Mouse (Mus musculus) hindbrain, embryonic 14.5 days (tissue): ENCODE measurements at regions not wholly inside any gene's neighbourhood (a gene's known extent, or its start where the extent isn't known, plus 50 kb on each side); places are given as distances from the start of the nearest gene placed in this dataset.

Experiments
- ATAC-seq: fragments of 200-750 bp; cut with Nextera tagmentation; 2 replicates; pipeline ENCODE4 v1.8.0; 2017; ENCODE audit warnings: moderate number of reproducible peaks, mild to moderate bottlenecking, moderate TSS enrichment, moderate library complexity; ENCODE audit not compliant: low FRiP score
- DNase-seq: peaks from one replicate; pipeline ENCODE4 v3.0.0-alpha.2; 2015; ENCODE audit warnings: low spot score
- H3K27ac ChIP-seq: fragments of 300-500 bp; sonication (generic); 2 replicates; pipeline ENCODE4 v1.5.1; 2014; ENCODE audit warnings: mild to moderate bottlenecking, moderate library complexity
- H3K27me3 ChIP-seq: fragments of 300-500 bp; sonication (generic); 2 replicates; pipeline ENCODE4 v1.6.1; 2014; ENCODE audit warnings: mild to moderate bottlenecking, low read length, mixed read lengths; ENCODE audit not compliant: control insufficient read depth, insufficient read depth
- H3K36me3 ChIP-seq: fragments of 300-500 bp; sonication (generic); replicated peaks from 2 replicates; pipeline ENCODE4 v1.6.1; 2014; ENCODE audit not compliant: control insufficient read depth, insufficient read depth
- H3K4me1 ChIP-seq: fragments of 300-500 bp; sonication (generic); replicated peaks from 2 replicates; pipeline ENCODE4 v1.6.1; 2014; ENCODE audit warnings: antibody characterized with exemption, low read length, mixed read lengths; ENCODE audit not compliant: control insufficient read depth, insufficient read depth
- H3K4me2 ChIP-seq: fragments of 300-500 bp; sonication (generic); replicated peaks from 2 replicates; pipeline ENCODE4 v1.6.1; 2014; ENCODE audit warnings: mild to moderate bottlenecking, moderate library complexity
- H3K4me3 ChIP-seq: fragments of 300-500 bp; sonication (generic); replicated peaks from 2 replicates; pipeline ENCODE4 v1.5.1; 2014; ENCODE audit warnings: mild to moderate bottlenecking, low read length
- H3K9ac ChIP-seq: fragments of 300-500 bp; sonication (generic); 2 replicates; pipeline ENCODE4 v1.6.1; 2014
- H3K9me3 ChIP-seq: fragments of 300-500 bp; sonication (generic); 2 replicates; pipeline ENCODE4 v1.6.1; 2016; ENCODE audit warnings: low read length; ENCODE audit not compliant: control insufficient read depth
- WGBS: fragments of 180-500 bp; shearing (Covaris S2); extraction: QIAGEN DNeasy Blood & Tissue Kit; methylation state at CpG from one replicate; pipeline ENCODE4 v1.1.7; 2014; 5-methylcytosine and 5-hydroxymethylcytosine counted together

- no peak overlapping the region for H3K9ac ChIP-seq
- no peak overlapping the region for H3K27ac ChIP-seq
- no peaks in the 10 kb centered on the region for H3K9me3 ChIP-seq
- peaks cover 4% of the 10 kb centered on the region; the same call in 1 of the 2 replicates for H3K4me1 ChIP-seq
- no peak overlapping the region for H3K4me2 ChIP-seq
- no peaks in the 10 kb centered on the region for H3K27me3 ChIP-seq
- WGBS = 65% methylated on average over 4 of the region's 4 CpGs
- H3K4me3 ChIP-seq = no peak overlapping the region
- ATAC-seq (no peak), DNase-seq (no peak)
- no peaks in the 10 kb centered on the region for H3K36me3 ChIP-seq
Measured at GRCm38 (mm10) chr13:26865930-26866555, 96.1 kb upstream of the Hdgfl1 start.

GRCm38 (mm10) chr13:26867794-26868193 is 97.8 kb upstream of the Hdgfl1 start:
- Histone ChIP-seq H3K27me3 (no peaks in the 10 kb centered on the region), H3K27ac (no peak overlapping the region), H3K4me2 (no peak overlapping the region), H3K4me1 (peaks cover 4% of the 10 kb centered on the region; the same call in 1 of the 2 replicates), H3K4me3 (no peak overlapping the region), H3K9ac (no peak overlapping the region), H3K36me3 (no peaks in the 10 kb centered on the region), H3K9me3 (no peaks in the 10 kb centered on the region)
- DNase-seq (no peak), ATAC-seq (no peak)
- 73% methylated on average over 3 of the region's 3 CpGs for WGBS

GRCm38 (mm10) chr13:26916477-26916876 is 140.9 kb upstream of the Prl start:
- ATAC-seq (no peak), DNase-seq (no peak)
- Histone ChIP-seq H3K9me3 (no peaks in the 10 kb centered on the region), H3K27ac (no peak overlapping the region), H3K9ac (no peak overlapping the region), H3K27me3 (no peaks in the 10 kb centered on the region), H3K4me2 (no peak overlapping the region), H3K4me3 (no peak overlapping the region), H3K36me3 (no peaks in the 10 kb centered on the region), H3K4me1 (no peaks in the 10 kb centered on the region)
- WGBS = 78% methylated on average over 7 of the region's 7 CpGs

- H3K27ac ChIP-seq = peak overlapping the region; percentile 63
- peaks cover 8% of the 10 kb centered on the region for H3K4me1 ChIP-seq
- H3K4me3 ChIP-seq = no peak overlapping the region
- peak; percentile 88 for ATAC-seq
- no peak overlapping the region for H3K9ac ChIP-seq
- peak; percentile 42 for DNase-seq
- no peaks in the 10 kb centered on the region for H3K36me3 ChIP-seq
- H3K4me2 ChIP-seq = no peak overlapping the region
- WGBS = 6% methylated on average over 4 of the region's 4 CpGs
- no peaks in the 10 kb centered on the region for H3K9me3 ChIP-seq
- H3K27me3 ChIP-seq = no peaks in the 10 kb centered on the region
Measured at GRCm38 (mm10) chr13:26932695-26933438, 124.5 kb upstream of the Prl start.

- no peak for ATAC-seq
- H3K4me1 ChIP-seq = peaks cover 8% of the 10 kb centered on the region
- no peak overlapping the region for H3K9ac ChIP-seq
- WGBS = 40% methylated on average over 5 of the region's 5 CpGs
- no peaks in the 10 kb centered on the region for H3K9me3 ChIP-seq
- H3K4me2 ChIP-seq = no peak overlapping the region
- no peak for DNase-seq
- no peaks in the 10 kb centered on the region for H3K36me3 ChIP-seq
- no peak overlapping the region for H3K4me3 ChIP-seq
- no peak overlapping the region for H3K27ac ChIP-seq
- no peaks in the 10 kb centered on the region for H3K27me3 ChIP-seq
Measured at GRCm38 (mm10) chr13:26933838-26934237, 123.5 kb upstream of the Prl start.

- Histone ChIP-seq H3K4me1 (no peaks in the 10 kb centered on the region), H3K4me2 (no peak overlapping the region), H3K4me3 (no peak overlapping the region), H3K36me3 (no peaks in the 10 kb centered on the region), H3K27me3 (no peaks in the 10 kb centered on the region), H3K9me3 (no peaks in the 10 kb centered on the region), H3K9ac (no peak overlapping the region), H3K27ac (no peak overlapping the region)
- no peak for ATAC-seq
- DNase-seq = no peak
Measured at GRCm38 (mm10) chr13:26940436-26940835, 116.9 kb upstream of the Prl start.

GRCm38 (mm10) chr13:26944487-26944886 is 112.9 kb upstream of the Prl start:
- H3K27me3 ChIP-seq = no peaks in the 10 kb centered on the region
- H3K4me3 ChIP-seq = no peak overlapping the region
- DNase-seq (no peak), ATAC-seq (no peak)
- WGBS = 78% methylated on average over 3 of the region's 3 CpGs
- no peak overlapping the region for H3K27ac ChIP-seq
- H3K4me2 ChIP-seq = no peak overlapping the region
- no peaks in the 10 kb centered on the region for H3K36me3 ChIP-seq
- no peak overlapping the region for H3K9ac ChIP-seq
- H3K9me3 ChIP-seq = no peaks in the 10 kb centered on the region
- no peaks in the 10 kb centered on the region for H3K4me1 ChIP-seq

GRCm38 (mm10) chr13:26951461-26951860 is 105.9 kb upstream of the Prl start:
- Histone ChIP-seq H3K9me3 (no peaks in the 10 kb centered on the region), H3K4me3 (no peak overlapping the region), H3K9ac (no peak overlapping the region), H3K27me3 (no peaks in the 10 kb centered on the region), H3K36me3 (no peaks in the 10 kb centered on the region), H3K4me1 (no peaks in the 10 kb centered on the region), H3K27ac (no peak overlapping the region), H3K4me2 (no peak overlapping the region)
- 99% methylated on average over 2 of the region's 2 CpGs for WGBS
- DNase-seq = no peak
- ATAC-seq = no peak

- Histone ChIP-seq H3K4me3 (no peak overlapping the region), H3K36me3 (no peaks in the 10 kb centered on the region), H3K27me3 (no peaks in the 10 kb centered on the region), H3K27ac (no peak overlapping the region), H3K4me1 (no peaks in the 10 kb centered on the region), H3K9me3 (no peaks in the 10 kb centered on the region), H3K4me2 (no peak overlapping the region), H3K9ac (no peak overlapping the region)
- ATAC-seq (no peak), DNase-seq (no peak)
- WGBS = 89% methylated on average over 2 of the region's 2 CpGs
Measured at GRCm38 (mm10) chr13:26953834-26954233, 103.5 kb upstream of the Prl start.
